Mouse (Mus musculus): ENCODE data around the gene Rrnad1. TPM values are rescaled to one million over a fixed set of nuclear protein-coding genes. Genes with fewer than 3 reads are reported as not detected.

The Rrnad1 gene
- total and polyA plus RNA-seq, 3 experiments, result 14.9 to 38.2 (median 19.2) TPM

GRCm38 (mm10) chr3:87972203-87972664 is 41.7 kb upstream of the Rrnad1 start:
- TF ChIP-seq POLR2AphosphoS5 (IDR thresholded peaks at IDR 0.05; ENCODE audit: insufficient replicate concordance, low read depth, low read length) (no peak), CTCF (IDR thresholded peaks at IDR 0.05; ENCODE audit: low read depth, low read length) (no peak), GATA2 (IDR thresholded peaks at IDR 0.05; ENCODE audit: borderline replicate concordance, low read depth, low read length) (no peak), GATA1 (IDR thresholded peaks at IDR 0.05; ENCODE audit: borderline replicate concordance, low read length) (no peak), TAL1 (conservative IDR thresholded peaks at IDR 0.05; ENCODE audit: low read depth, low read length) (no peak)
- no peak for DNase-seq (ENCODE audit: low spot score)
- peaks cover 10% of the 10 kb centered on the region for H3K4me1 ChIP-seq (ENCODE audit: insufficient read depth, low read depth, low read length)
- peaks cover 74% of the 10 kb centered on the region for H3K27me3 ChIP-seq (ENCODE audit: insufficient read depth, low read length)
- H3K9me3 ChIP-seq (replicated peaks), result peaks cover 9% of the 10 kb centered on the region
- no peak for ATAC-seq (ENCODE audit: extremely low read depth, insufficient number of reproducible peaks, low FRiP score, poor library complexity, severe bottlenecking)
- H3K36me3 ChIP-seq (replicated peaks), result no peaks in the 10 kb centered on the region
- no peak overlapping the region for H3K4me3 ChIP-seq (ENCODE audit: low read depth, low read length)

DNA sequence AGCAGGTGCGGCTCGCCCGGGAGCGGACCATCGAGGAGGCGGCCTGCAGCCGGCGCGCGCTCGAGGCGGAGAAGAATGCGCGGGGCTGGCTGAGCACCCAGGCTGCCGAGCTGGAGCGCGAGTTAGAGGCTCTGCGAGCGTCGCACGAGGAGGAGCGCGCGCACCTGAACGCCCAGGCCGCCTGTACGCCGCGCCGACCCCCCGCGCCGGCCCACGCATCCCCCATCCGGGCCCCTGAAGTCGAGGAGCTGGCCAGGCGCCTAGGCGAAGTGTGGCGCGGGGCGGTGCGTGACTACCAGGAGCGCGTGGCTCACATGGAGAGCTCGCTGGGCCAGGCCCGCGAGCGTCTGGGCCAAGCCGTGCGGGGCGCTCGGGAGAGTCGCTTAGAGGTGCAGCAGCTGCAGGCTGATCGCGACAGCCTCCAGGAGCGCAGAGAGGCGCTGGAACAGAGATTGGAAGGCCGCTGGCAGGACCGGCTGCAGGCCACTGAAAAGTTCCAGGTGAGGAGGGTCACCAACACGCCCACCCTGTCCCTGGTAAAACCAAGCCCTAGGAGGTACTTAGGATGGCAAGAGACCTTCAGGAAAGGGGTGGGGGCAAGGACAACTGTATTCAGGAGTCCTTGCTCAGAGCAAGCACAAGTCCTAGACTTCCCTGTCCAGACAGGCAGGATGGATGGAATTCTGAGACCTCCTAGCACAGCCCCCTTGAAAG is 41.1 kb upstream of the Rrnad1 start:
- DNase-seq (ENCODE audit: low spot score) (no peak), ATAC-seq (ENCODE audit: extremely low read depth, insufficient number of reproducible peaks, low FRiP score, poor library complexity, severe bottlenecking) (no peak)
- Histone ChIP-seq H3K36me3 (replicated peaks) (no peaks in the 10 kb centered on the region), H3K9me3 (replicated peaks) (peaks cover 9% of the 10 kb centered on the region), H3K27me3 (ENCODE audit: insufficient read depth, low read length) (peaks cover 75% of the 10 kb centered on the region), H3K4me3 (ENCODE audit: low read depth, low read length) (no peak overlapping the region), H3K4me1 (ENCODE audit: insufficient read depth, low read depth, low read length) (peaks cover 10% of the 10 kb centered on the region)
- no peak for TF ChIP-seq GATA2 (IDR thresholded peaks at IDR 0.05; ENCODE audit: borderline replicate concordance, low read depth, low read length)
- no peak for TF ChIP-seq TAL1 (conservative IDR thresholded peaks at IDR 0.05; ENCODE audit: low read depth, low read length)
- TF ChIP-seq POLR2AphosphoS5 (IDR thresholded peaks at IDR 0.05; ENCODE audit: insufficient replicate concordance, low read depth, low read length), result no peak
- no peak for TF ChIP-seq GATA1 (IDR thresholded peaks at IDR 0.05; ENCODE audit: borderline replicate concordance, low read length)
- TF ChIP-seq CTCF (IDR thresholded peaks at IDR 0.05; ENCODE audit: low read depth, low read length), result no peak

- Histone ChIP-seq H3K36me3 (replicated peaks) (no peaks in the 10 kb centered on the region), H3K4me3 (ENCODE audit: low read depth, low read length) (no peak within 1 kb of the TSS), H3K9me3 (replicated peaks) (peaks cover 9% of the 10 kb centered on the region), H3K27me3 (ENCODE audit: insufficient read depth, low read length) (peaks cover 75% of the 10 kb centered on the region), H3K4me1 (ENCODE audit: insufficient read depth, low read depth, low read length) (peaks cover 10% of the 10 kb centered on the region)
- DNase-seq (ENCODE audit: low spot score) (no peak), ATAC-seq (ENCODE audit: extremely low read depth, insufficient number of reproducible peaks, low FRiP score, poor library complexity, severe bottlenecking) (no peak)
- no peak for TF ChIP-seq GATA2 (IDR thresholded peaks at IDR 0.05; ENCODE audit: borderline replicate concordance, low read depth, low read length)
- no peak for TF ChIP-seq CTCF (IDR thresholded peaks at IDR 0.05; ENCODE audit: low read depth, low read length)
- TF ChIP-seq TAL1 (conservative IDR thresholded peaks at IDR 0.05; ENCODE audit: low read depth, low read length), result no peak
- TF ChIP-seq GATA1 (IDR thresholded peaks at IDR 0.05; ENCODE audit: borderline replicate concordance, low read length), result no peak
- no peak for TF ChIP-seq POLR2AphosphoS5 (IDR thresholded peaks at IDR 0.05; ENCODE audit: insufficient replicate concordance, low read depth, low read length)
Measured at GRCm38 (mm10) chr3:87970939-87971488, 40.5 kb upstream of the Rrnad1 start, which contains the start of gene Nes. Nes (plus strand) TSS chr3:87971078.

- peaks cover 69% of the 10 kb centered on the region for H3K27me3 ChIP-seq (ENCODE audit: insufficient read depth, low read length)
- ATAC-seq (ENCODE audit: extremely low read depth, insufficient number of reproducible peaks, low FRiP score, poor library complexity, severe bottlenecking) (no peak), DNase-seq (ENCODE audit: low spot score) (peak; percentile 65)
- TF ChIP-seq CTCF (IDR thresholded peaks at IDR 0.05; ENCODE audit: low read depth, low read length), result peak; percentile 27; the same call in 1 of the 2 replicates
- TF ChIP-seq POLR2AphosphoS5 (IDR thresholded peaks at IDR 0.05; ENCODE audit: insufficient replicate concordance, low read depth, low read length), result no peak
- no peak for TF ChIP-seq GATA2 (IDR thresholded peaks at IDR 0.05; ENCODE audit: borderline replicate concordance, low read depth, low read length)
- no peak overlapping the region for H3K4me3 ChIP-seq (ENCODE audit: low read depth, low read length)
- no peaks in the 10 kb centered on the region for H3K36me3 ChIP-seq (replicated peaks)
- peaks cover 9% of the 10 kb centered on the region for H3K9me3 ChIP-seq (replicated peaks)
- H3K4me1 ChIP-seq (ENCODE audit: insufficient read depth, low read depth, low read length), result peaks cover 10% of the 10 kb centered on the region
Measured at GRCm38 (mm10) chr3:87970184-87970938, 39.8 kb upstream of the Rrnad1 start.

DNA sequence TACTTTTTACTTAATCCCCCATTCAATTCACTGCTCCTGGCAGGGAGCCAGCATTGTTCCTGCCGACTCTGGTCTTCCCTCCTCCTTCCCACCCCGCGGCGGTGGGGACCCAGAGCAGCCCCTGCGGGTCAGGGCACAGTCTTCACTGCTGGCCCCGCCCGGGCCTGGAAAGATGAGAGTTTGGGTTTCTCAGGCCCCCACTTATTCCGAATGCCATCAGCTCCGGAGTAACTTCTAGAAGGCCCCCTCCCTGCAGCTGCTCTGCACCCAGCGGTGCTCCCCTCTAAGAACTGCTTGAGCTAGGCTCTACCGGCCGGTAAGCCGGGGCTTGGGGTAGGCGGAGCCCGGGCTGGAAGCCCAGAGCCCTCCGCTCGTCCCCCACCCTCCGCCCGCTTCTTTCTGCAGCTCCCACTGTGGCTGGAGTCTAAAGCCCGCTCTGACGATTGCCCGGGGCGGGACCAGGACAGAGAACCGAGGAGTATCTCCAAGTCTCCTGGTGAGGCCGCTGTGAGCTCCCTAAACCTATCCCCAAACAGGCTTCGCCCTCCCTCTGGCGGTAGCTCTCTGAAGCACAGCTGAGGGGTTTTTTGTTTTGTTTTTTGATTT is 30.2 kb upstream of the Rrnad1 start:
- ATAC-seq (ENCODE audit: extremely low read depth, insufficient number of reproducible peaks, low FRiP score, poor library complexity, severe bottlenecking), result peak; percentile 60; the same call in 1 of the 2 replicates
- Histone ChIP-seq H3K4me3 (ENCODE audit: low read depth, low read length) (peak overlapping the region; percentile 50; the same call in 1 of the 2 replicates), H3K27me3 (ENCODE audit: insufficient read depth, low read length) (peaks cover 55% of the 10 kb centered on the region), H3K9me3 (replicated peaks) (no peaks in the 10 kb centered on the region), H3K4me1 (ENCODE audit: insufficient read depth, low read depth, low read length) (peaks cover 6% of the 10 kb centered on the region), H3K36me3 (replicated peaks) (no peaks in the 10 kb centered on the region)
- DNase-seq (ENCODE audit: low spot score), result peak; percentile 85
- TF ChIP-seq CTCF (IDR thresholded peaks at IDR 0.05; ENCODE audit: low read depth, low read length) (peak; percentile 53), POLR2AphosphoS5 (IDR thresholded peaks at IDR 0.05; ENCODE audit: insufficient replicate concordance, low read depth, low read length) (no peak), GATA2 (IDR thresholded peaks at IDR 0.05; ENCODE audit: borderline replicate concordance, low read depth, low read length) (no peak), TAL1 (conservative IDR thresholded peaks at IDR 0.05; ENCODE audit: low read depth, low read length) (no peak)

Measured in G1E (cell line).